Mouse (Mus musculus) ES-Bruce4 (cell line): ENCODE results near the gene 1700011M02Rik. TPM values are rescaled to one million over a fixed set of nuclear protein-coding genes. Genes with fewer than 3 reads are reported as not detected.
A peak's percentile ranks its signal among the peaks of the same experiment; 100 is the strongest.
"Not testable (repeated sequence)": the region's sequence is repeated elsewhere in the genome, so short reads cannot be mapped to it uniquely, and the experiment has no call there.

Experiments
- H3K27ac ChIP-seq: 2 replicates; pipeline ENCODE4 v1.5.1; 2012; ENCODE audit warnings: low read length, inconsistent platforms; ENCODE audit not compliant: insufficient read depth
- H3K27me3 ChIP-seq: 2 replicates; pipeline ENCODE4 v1.6.1; 2012; ENCODE audit warnings: mild to moderate bottlenecking, low read length, inconsistent platforms; ENCODE audit not compliant: control insufficient read depth, poor library complexity, insufficient read depth, severe bottlenecking
- H3K36me3 ChIP-seq: 2 replicates; pipeline ENCODE4 v1.6.1; 2012; ENCODE audit warnings: inconsistent platforms, mild to moderate bottlenecking, low read length, moderate library complexity; ENCODE audit not compliant: control insufficient read depth, poor library complexity, insufficient read depth, severe bottlenecking
- H3K4me1 ChIP-seq: one replicate; pipeline ENCODE4 v1.8.1; 2011; ENCODE audit warnings: low read length; ENCODE audit not compliant: control insufficient read depth, insufficient read depth
- H3K4me3 ChIP-seq: 2 replicates; pipeline ENCODE4 v1.5.1; 2011; ENCODE audit warnings: low read depth, mild to moderate bottlenecking, low read length
- H3K9ac ChIP-seq: 2 replicates; pipeline ENCODE4 v1.6.1; 2012; ENCODE audit warnings: low read depth, mild to moderate bottlenecking, inconsistent platforms; ENCODE audit not compliant: poor library complexity, severe bottlenecking
- H3K9me3 ChIP-seq: replicated peaks from 2 replicates; pipeline ENCODE4 v1.6.1; 2012; ENCODE audit warnings: mild to moderate bottlenecking, low read length, inconsistent platforms; ENCODE audit not compliant: control insufficient read depth, poor library complexity, insufficient read depth, severe bottlenecking
- CTCF ChIP-seq: IDR thresholded peaks from one replicate; pipeline ENCODE4 v1.8.1; 2011; ENCODE audit warnings: low read depth, low read length
- EP300 ChIP-seq: IDR thresholded peaks from 2 replicates; pipeline ENCODE4 v1.6.1; 2011; ENCODE audit warnings: low read depth, low read length; ENCODE audit not compliant: insufficient read depth
- POLR2A ChIP-seq: IDR thresholded peaks from one replicate; pipeline ENCODE4 v1.8.1; 2011; ENCODE audit warnings: low read length; ENCODE audit not compliant: insufficient read depth
- polyA plus RNA-seq: library from polyadenylated mRNA; stranded (reverse); fragments of >200 nt; gene quantifications from 2 replicates; pipeline ENCODE4 v1.2.4, GENCODE M21; 2011; ENCODE audit warnings: low read depth; ENCODE audit not compliant: missing spikeins, insufficient read depth, insufficient read length

Gene 1700011M02Rik
- polyA plus RNA-seq = not detected in 2 replicates

- H3K9ac ChIP-seq, H3K27ac ChIP-seq, H3K36me3 ChIP-seq, H3K4me1 ChIP-seq, H3K9me3 ChIP-seq, H3K27me3 ChIP-seq, H3K4me3 ChIP-seq: not testable (repeated sequence)
Observed at GRCm38 (mm10) chrX:102908587-102908986, at the start of gene 1700011M02Rik, which contains the start of gene Dmrtc1a. Gene 1700011M02Rik, plus strand, starts transcription at chrX:102908905. Gene Dmrtc1a, minus strand, starts transcription at chrX:102908687.

DNA sequence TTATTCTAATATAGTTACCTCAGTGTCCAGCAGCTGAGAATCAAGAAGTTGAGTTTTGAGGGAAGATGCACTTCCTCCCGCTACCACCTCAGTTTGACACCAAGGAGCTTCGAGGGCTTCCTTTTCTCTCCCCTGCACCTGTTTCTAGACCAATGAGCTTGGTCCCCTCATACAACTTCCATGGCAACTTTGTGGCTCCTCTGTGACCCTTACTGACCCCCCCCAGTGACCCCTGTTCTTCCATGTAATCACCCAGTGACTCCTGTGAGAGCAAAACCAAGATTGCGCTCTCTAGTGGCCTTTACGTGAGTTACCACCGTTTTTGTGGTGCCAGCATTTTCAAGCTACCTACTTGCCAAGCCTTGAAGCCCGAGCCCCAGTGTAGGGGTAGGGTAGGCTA, 40.8 kb upstream of the 1700011M02Rik start, which contains the start of gene 1700031F05Rik:
TSS of gene 1700031F05Rik (minus strand) at position 101 of the 400 bp plus-strand sequence.
- Histone ChIP-seq H3K27me3 (no peaks in the 10 kb centered on the region), H3K36me3 (no peaks in the 10 kb centered on the region), H3K9ac (no peak within 1 kb of the TSS), H3K4me1 (no peaks in the 10 kb centered on the region), H3K4me3 (no peak within 1 kb of the TSS), H3K9me3 (no peaks in the 10 kb centered on the region), H3K27ac (no peak within 1 kb of the TSS)
- TF ChIP-seq EP300 (no peak), POLR2A (no peak), CTCF (no peak)

DNA sequence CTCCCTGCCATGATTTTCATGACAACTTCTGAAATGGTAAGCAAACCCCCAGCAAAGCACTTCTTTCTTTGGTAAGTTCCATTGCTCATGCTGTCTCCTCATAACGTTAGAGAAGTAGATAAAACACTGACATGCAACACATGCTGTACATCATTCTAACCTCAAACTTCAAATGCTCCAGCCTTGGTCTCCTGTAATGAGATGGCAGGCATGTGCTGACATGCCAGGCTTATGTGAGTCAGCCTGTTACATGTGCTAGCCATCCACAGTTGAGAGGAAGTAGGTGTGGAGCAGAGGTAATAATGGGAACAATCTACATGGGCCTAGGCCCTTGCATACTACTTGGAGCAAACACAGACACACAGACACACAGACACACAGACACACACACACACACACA, 6.1 kb downstream of the 1700011M02Rik start:
- H3K36me3 ChIP-seq, H3K4me1 ChIP-seq, H3K27me3 ChIP-seq, H3K4me3 ChIP-seq, H3K9ac ChIP-seq, H3K27ac ChIP-seq, H3K9me3 ChIP-seq: not testable (repeated sequence)

- H3K27ac ChIP-seq, H3K4me1 ChIP-seq, H3K36me3 ChIP-seq, H3K9me3 ChIP-seq, H3K9ac ChIP-seq, H3K27me3 ChIP-seq, H3K4me3 ChIP-seq: not testable (repeated sequence)
Observed at GRCm38 (mm10) chrX:102926707-102927106, 18.0 kb downstream of the 1700011M02Rik start.

DNA sequence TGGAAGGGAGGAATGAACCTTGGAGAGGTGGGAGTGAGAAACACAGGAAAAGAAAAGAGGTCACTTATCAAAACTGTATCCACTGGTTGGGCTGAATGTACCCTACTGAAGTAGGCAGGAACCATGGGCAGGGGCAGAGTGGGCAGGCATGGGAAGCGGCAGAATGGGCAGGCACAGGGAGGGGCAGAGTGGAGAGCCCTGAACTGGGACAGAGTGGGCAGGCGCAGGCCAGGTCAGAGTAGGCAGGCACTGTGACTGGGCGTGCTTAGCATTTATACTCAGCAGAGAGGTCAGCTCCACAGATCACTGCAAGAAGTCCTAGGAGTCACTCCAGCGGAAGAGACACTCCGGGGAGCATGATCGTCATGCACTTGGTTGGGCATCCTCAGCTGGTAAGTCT, 19.4 kb downstream of the 1700011M02Rik start, which contains the start of gene 1700018G05Rik:
TSS of gene 1700018G05Rik (plus strand) at position 301 of the 400 bp plus-strand sequence.
- H3K27ac ChIP-seq, H3K9ac ChIP-seq, H3K4me3 ChIP-seq, H3K36me3 ChIP-seq, H3K4me1 ChIP-seq, H3K27me3 ChIP-seq, H3K9me3 ChIP-seq: not testable (repeated sequence)

DNA sequence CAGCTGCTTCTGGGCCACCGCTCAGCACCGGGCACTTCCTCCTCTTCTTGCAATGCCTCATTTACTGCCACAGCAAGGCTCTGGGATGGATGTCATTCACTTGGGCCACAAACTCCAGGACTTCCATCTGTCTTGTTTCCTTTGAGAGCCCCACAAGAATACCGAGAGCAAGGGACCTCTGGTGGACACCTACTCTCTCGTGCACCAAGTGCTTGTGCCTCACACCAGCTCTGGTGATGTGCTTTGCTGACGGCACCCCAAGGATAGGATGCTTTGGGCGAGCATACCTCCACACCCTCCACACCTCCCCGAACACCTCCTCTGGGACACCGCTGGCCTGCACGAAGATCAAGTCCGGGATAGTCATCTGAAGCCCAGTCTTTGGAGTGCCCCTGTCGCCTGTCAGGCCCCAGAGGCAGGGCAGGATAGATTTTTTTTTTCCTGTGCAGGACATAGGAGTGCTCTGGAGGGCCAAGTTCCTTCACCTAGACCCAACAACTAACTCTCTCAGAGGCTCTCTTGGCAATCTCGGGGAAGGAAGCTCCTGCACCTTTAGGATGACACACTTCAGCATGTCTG, 24.4 kb downstream of the 1700011M02Rik start:
- Histone ChIP-seq H3K4me3 (peak overlapping the region; percentile 63), H3K36me3 (no peaks in the 10 kb centered on the region), H3K27ac (no peak overlapping the region), H3K27me3 (no peaks in the 10 kb centered on the region), H3K4me1 (no peaks in the 10 kb centered on the region), H3K9ac (peak overlapping the region; percentile 70), H3K9me3 (no peaks in the 10 kb centered on the region)
- TF ChIP-seq CTCF (no peak), POLR2A (no peak), EP300 (no peak)
